Mouse (Mus musculus) liver, embryonic 12.5 days (tissue): Measurements from ENCODE around the gene Gmcl1. TPM values are rescaled to one million over a fixed set of nuclear protein-coding genes. Genes with fewer than 3 reads are reported as not detected.

Experiments
- ATAC-seq: fragments of 200-750 bp; cut with Nextera tagmentation; 2 replicates; pipeline ENCODE4 v1.8.0; 2017; ENCODE audit warnings: moderate number of reproducible peaks, mild to moderate bottlenecking, moderate library complexity
- H3K27ac ChIP-seq: fragments of 300-500 bp; sonication (generic); 2 replicates; pipeline ENCODE4 v1.5.1; 2016; ENCODE audit warnings: mild to moderate bottlenecking
- H3K27me3 ChIP-seq: fragments of 300-500 bp; sonication (generic); replicated peaks from 2 replicates; pipeline ENCODE4 v1.6.1; 2016; ENCODE audit warnings: mild to moderate bottlenecking, moderate library complexity
- H3K36me3 ChIP-seq: fragments of 300-500 bp; sonication (generic); 2 replicates; pipeline ENCODE4 v1.6.1; 2016; ENCODE audit warnings: mild to moderate bottlenecking, moderate library complexity
- H3K4me1 ChIP-seq: fragments of 300-500 bp; sonication (generic); 2 replicates; pipeline ENCODE4 v1.6.1; 2016
- H3K4me2 ChIP-seq: fragments of 300-500 bp; sonication (generic); 2 replicates; pipeline ENCODE4 v1.6.1; 2016; ENCODE audit warnings: mild to moderate bottlenecking, moderate library complexity
- H3K4me3 ChIP-seq: fragments of 300-500 bp; sonication (generic); 2 replicates; pipeline ENCODE4 v1.5.1; 2016; ENCODE audit warnings: mild to moderate bottlenecking, moderate library complexity
- H3K9ac ChIP-seq: fragments of 300-500 bp; sonication (generic); 2 replicates; pipeline ENCODE4 v1.6.1; 2016; ENCODE audit warnings: mild to moderate bottlenecking, moderate library complexity
- H3K9me3 ChIP-seq: fragments of 300-500 bp; sonication (generic); replicated peaks from 2 replicates; pipeline ENCODE4 v1.6.1; 2016; ENCODE audit warnings: mild to moderate bottlenecking, moderate library complexity
- WGBS: fragments of 180-500 bp; shearing (Covaris S2); methylation state at CpG from one replicate; pipeline ENCODE4 v1.1.7; 2016; ENCODE audit not compliant: insufficient replicate concordance; 5-methylcytosine and 5-hydroxymethylcytosine counted together
- polyA plus RNA-seq: library from polyadenylated mRNA; unstranded; fragments of >200 nt; fragmentation: Nextera tagmentation; extraction: Ambion mirVana; gene quantifications from 2 replicates; pipeline ENCODE4 v1.2.1, GENCODE M21; 2016

Gmcl1 gene
- polyA plus RNA-seq: 17.5 and 17.8 TPM in 2 replicates

- no peaks in the 10 kb centered on the region for H3K36me3 ChIP-seq
- H3K27me3 ChIP-seq: no peaks in the 10 kb centered on the region
- H3K4me2 ChIP-seq: peak within 1 kb of the TSS; percentile 100
- peak within 1 kb of the TSS; percentile 95 for H3K9ac ChIP-seq
- H3K27ac ChIP-seq: peak within 1 kb of the TSS; percentile 91
- H3K4me3 ChIP-seq: peak within 1 kb of the TSS; percentile 91
- 1% methylated on average over 59 of the region's 59 CpGs for WGBS
- H3K4me1 ChIP-seq: peaks cover 41% of the 10 kb centered on the region
- no peaks in the 10 kb centered on the region for H3K9me3 ChIP-seq
- peak; percentile 96 for ATAC-seq
Observed at GRCm38 (mm10) chr6:86733183-86733876, at the start of gene Gmcl1. TSS of gene Gmcl1 (minus strand) at chr6:86733383.

GRCm38 (mm10) chr6:86782342-86782741 lies 49.2 kb upstream of the Gmcl1 start:
- Histone ChIP-seq H3K9ac (no peak overlapping the region), H3K27me3 (no peaks in the 10 kb centered on the region; the same call in 1 of the 2 replicates), H3K4me1 (peaks cover 10% of the 10 kb centered on the region; the same call in 1 of the 2 replicates), H3K9me3 (no peaks in the 10 kb centered on the region), H3K4me3 (no peak overlapping the region), H3K27ac (no peak overlapping the region), H3K36me3 (no peaks in the 10 kb centered on the region), H3K4me2 (no peak overlapping the region)
- peak; percentile 37; the same call in 1 of the 2 replicates for ATAC-seq
- 69% methylated on average over 2 of the region's 3 CpGs for WGBS

- ATAC-seq: no peak
- 42% methylated on average over 2 of the region's 2 CpGs for WGBS
- Histone ChIP-seq H3K27me3 (no peaks in the 10 kb centered on the region; the same call in 1 of the 2 replicates), H3K9ac (no peak overlapping the region), H3K4me1 (peaks cover 10% of the 10 kb centered on the region; the same call in 1 of the 2 replicates), H3K27ac (no peak overlapping the region), H3K36me3 (no peaks in the 10 kb centered on the region), H3K9me3 (no peaks in the 10 kb centered on the region), H3K4me3 (no peak overlapping the region), H3K4me2 (no peak overlapping the region)
Observed at GRCm38 (mm10) chr6:86781361-86781957, 48.3 kb upstream of the Gmcl1 start.

GRCm38 (mm10) chr6:86778910-86779594 lies 45.9 kb upstream of the Gmcl1 start:
- H3K9ac ChIP-seq: no peak overlapping the region
- no peaks in the 10 kb centered on the region for H3K36me3 ChIP-seq
- H3K4me1 ChIP-seq: peaks cover 10% of the 10 kb centered on the region; the same call in 1 of the 2 replicates
- H3K4me3 ChIP-seq: no peak overlapping the region
- no peak overlapping the region for H3K27ac ChIP-seq
- ATAC-seq: no peak
- no peak overlapping the region for H3K4me2 ChIP-seq
- no peaks in the 10 kb centered on the region; the same call in 1 of the 2 replicates for H3K27me3 ChIP-seq
- WGBS: 64% methylated on average over 10 of the region's 10 CpGs
- H3K9me3 ChIP-seq: no peaks in the 10 kb centered on the region

- H3K9me3 ChIP-seq: no peaks in the 10 kb centered on the region
- WGBS: 32% methylated on average over 3 of the region's 3 CpGs
- no peak overlapping the region for H3K9ac ChIP-seq
- H3K27ac ChIP-seq: no peak overlapping the region
- no peak overlapping the region for H3K4me2 ChIP-seq
- ATAC-seq: no peak
- no peak overlapping the region for H3K4me3 ChIP-seq
- no peaks in the 10 kb centered on the region for H3K27me3 ChIP-seq
- H3K36me3 ChIP-seq: no peaks in the 10 kb centered on the region
- H3K4me1 ChIP-seq: peaks cover 6% of the 10 kb centered on the region; the same call in 1 of the 2 replicates
Observed at GRCm38 (mm10) chr6:86777181-86777580, 44.0 kb upstream of the Gmcl1 start.

- ATAC-seq: no peak
- Histone ChIP-seq H3K4me1 (peaks cover 3% of the 10 kb centered on the region; the same call in 1 of the 2 replicates), H3K4me3 (no peak overlapping the region), H3K9me3 (no peaks in the 10 kb centered on the region), H3K27me3 (no peaks in the 10 kb centered on the region), H3K27ac (no peak overlapping the region), H3K36me3 (no peaks in the 10 kb centered on the region), H3K9ac (no peak overlapping the region), H3K4me2 (no peak overlapping the region)
- 58% methylated on average over 4 of the region's 4 CpGs for WGBS
Observed at GRCm38 (mm10) chr6:86776706-86777071, 43.5 kb upstream of the Gmcl1 start.

- Histone ChIP-seq H3K9me3 (no peaks in the 10 kb centered on the region), H3K4me2 (no peak overlapping the region), H3K9ac (no peak overlapping the region), H3K4me1 (no peaks in the 10 kb centered on the region), H3K27ac (no peak overlapping the region), H3K27me3 (no peaks in the 10 kb centered on the region), H3K36me3 (no peaks in the 10 kb centered on the region), H3K4me3 (no peak overlapping the region)
- ATAC-seq: no peak
- 76% methylated on average over 8 of the region's 8 CpGs for WGBS
Observed at GRCm38 (mm10) chr6:86776001-86776705, 43.0 kb upstream of the Gmcl1 start.

GRCm38 (mm10) chr6:86774937-86775336 lies 41.8 kb upstream of the Gmcl1 start:
- H3K9ac ChIP-seq: no peak overlapping the region
- H3K36me3 ChIP-seq: no peaks in the 10 kb centered on the region
- WGBS: 66% methylated on average over 6 of the region's 6 CpGs
- ATAC-seq: no peak
- H3K27me3 ChIP-seq: no peaks in the 10 kb centered on the region
- no peaks in the 10 kb centered on the region for H3K9me3 ChIP-seq
- H3K27ac ChIP-seq: no peak overlapping the region
- H3K4me1 ChIP-seq: no peaks in the 10 kb centered on the region
- no peak overlapping the region for H3K4me3 ChIP-seq
- no peak overlapping the region for H3K4me2 ChIP-seq

GRCm38 (mm10) chr6:86773830-86774229 lies 40.6 kb upstream of the Gmcl1 start:
- no peak overlapping the region for H3K4me2 ChIP-seq
- no peaks in the 10 kb centered on the region for H3K36me3 ChIP-seq
- no peaks in the 10 kb centered on the region for H3K9me3 ChIP-seq
- H3K27me3 ChIP-seq: no peaks in the 10 kb centered on the region
- no peak overlapping the region for H3K4me3 ChIP-seq
- H3K9ac ChIP-seq: no peak overlapping the region
- H3K27ac ChIP-seq: no peak overlapping the region
- ATAC-seq: no peak
- H3K4me1 ChIP-seq: no peaks in the 10 kb centered on the region
- WGBS: 49% methylated on average over 4 of the region's 4 CpGs

- Histone ChIP-seq H3K4me3 (no peak overlapping the region), H3K27ac (no peak overlapping the region), H3K9ac (no peak overlapping the region), H3K9me3 (no peaks in the 10 kb centered on the region), H3K4me1 (no peaks in the 10 kb centered on the region), H3K4me2 (no peak overlapping the region), H3K27me3 (no peaks in the 10 kb centered on the region), H3K36me3 (no peaks in the 10 kb centered on the region)
- WGBS: 60% methylated on average over 7 of the region's 7 CpGs
- ATAC-seq: no peak
Observed at GRCm38 (mm10) chr6:86772631-86773030, 39.4 kb upstream of the Gmcl1 start.

- Histone ChIP-seq H3K9ac (no peak overlapping the region), H3K4me3 (no peak overlapping the region), H3K4me1 (no peaks in the 10 kb centered on the region), H3K27me3 (no peaks in the 10 kb centered on the region), H3K27ac (no peak overlapping the region), H3K4me2 (no peak overlapping the region), H3K36me3 (no peaks in the 10 kb centered on the region), H3K9me3 (no peaks in the 10 kb centered on the region)
- WGBS: 70% methylated on average over 4 of the region's 4 CpGs
- no peak for ATAC-seq
Observed at GRCm38 (mm10) chr6:86768938-86769337, 35.8 kb upstream of the Gmcl1 start.
